Mouse (Mus musculus) olfactory bulb, adult 2 months (tissue): Measurements from ENCODE around the gene Wnt3.

ENCODE experiments used
- CTCF ChIP-seq: fragments of 200-500 bp; IDR thresholded peaks from 2 replicates; pipeline ENCODE4 v1.5.1; 2012; ENCODE audit warnings: low read depth, mild to moderate bottlenecking, low read length, moderate library complexity; ENCODE audit not compliant: insufficient read depth
- POLR2A ChIP-seq: fragments of 200-500 bp; IDR thresholded peaks from 2 replicates; pipeline ENCODE4 v1.6.1; 2012; ENCODE audit warnings: mild to moderate bottlenecking, low read depth, low read length, moderate library complexity; ENCODE audit not compliant: insufficient read depth

DNA sequence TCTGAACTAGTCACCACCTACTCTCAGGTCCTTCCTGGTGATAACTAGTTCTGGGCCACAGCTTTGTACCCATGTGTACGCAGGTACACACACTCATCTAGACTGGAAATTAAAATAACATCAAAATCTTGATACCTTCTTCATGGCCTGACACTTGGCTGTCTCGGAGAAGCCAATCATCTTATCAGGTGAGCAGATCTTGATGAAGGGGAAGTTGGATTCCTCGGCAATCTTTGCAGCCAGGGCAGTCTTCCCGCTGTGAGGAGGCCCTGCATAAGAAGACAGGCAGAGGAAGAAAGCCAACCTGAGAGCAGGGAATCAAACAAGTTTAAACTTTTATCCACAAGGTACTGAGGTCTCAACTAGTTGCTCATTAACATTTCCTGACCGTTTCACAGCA, 84.8 kb downstream of the Wnt3 start:
- no peak for TF ChIP-seq CTCF
- no peak for TF ChIP-seq POLR2A
